Mouse (Mus musculus) embryonic stem cell, embryonic (primary cell): ENCODE data around the gene Mical3.

Experiments
- CTCF ChIA-PET, 4 experiments: fragments of 300-600 bp in 2 of 4; fragments of 350-600 bp in 2 of 4; sonication (Branson Sonifier 250); formaldehyde crosslinking; loops; one replicate each; lab custom pipeline; 2022; ENCODE audit warnings: inconsistent platforms in 2 of 4; lab: Charles Lee
- POLR2A ChIA-PET, 4 experiments: fragments of 300-600 bp in 2 of 4; fragments of 350-600 bp in 2 of 4; sonication (Branson Sonifier 250); formaldehyde crosslinking; loops; one replicate each; lab custom pipeline; 2022; ENCODE audit warnings: antibody characterized with exemption in 4 of 4, inconsistent platforms in 1 of 4; lab: Charles Lee

Gene Mical3

DNA sequence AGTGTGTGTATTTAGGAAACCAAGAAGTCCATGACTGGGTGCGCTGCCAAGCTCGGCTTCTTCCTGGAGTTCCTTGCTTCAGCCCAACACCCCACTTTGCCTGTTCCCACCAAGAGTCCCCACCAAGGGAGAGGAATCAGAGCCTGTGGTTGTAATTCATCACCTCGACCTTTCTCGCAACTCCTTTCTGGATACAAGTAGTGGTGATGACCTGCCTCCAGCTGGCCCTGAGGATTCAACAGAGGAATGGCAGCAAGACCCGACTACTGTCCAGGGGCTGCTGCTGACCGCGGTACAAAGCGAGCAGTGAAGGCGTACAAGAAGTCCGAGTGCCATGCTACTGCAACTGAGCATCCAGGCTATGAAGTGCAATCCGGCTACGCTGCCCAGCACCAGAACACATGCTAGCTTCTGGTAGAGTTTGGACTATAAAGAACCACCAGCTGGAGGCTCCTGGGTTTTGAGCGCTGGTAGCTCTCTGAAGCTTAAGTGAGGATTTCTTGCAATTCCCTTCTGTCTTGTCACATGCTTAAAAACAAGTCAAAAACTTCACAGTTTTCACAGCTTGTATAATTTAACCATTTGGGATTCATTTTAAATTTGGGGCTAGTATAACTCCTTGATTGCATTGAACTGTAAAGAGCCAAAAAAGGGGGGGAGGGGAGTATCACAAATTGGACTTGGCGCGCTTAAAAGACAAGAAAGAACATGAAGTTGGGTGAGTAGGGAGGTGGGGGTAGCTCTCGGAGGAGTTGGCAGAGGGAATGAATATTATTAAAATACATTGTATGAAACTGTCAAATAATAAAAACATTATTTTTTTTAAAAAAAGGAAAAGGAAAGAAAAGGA is 23.9 kb upstream of the Mical3 start:
- CTCF ChIA-PET, result interaction anchor here in 1 of 4 experiments (1.3 kb wide), 1 partner anchor 38 kb away, joined by 3 read pairs; no protein-coding TSS in a partner anchor
- POLR2A ChIA-PET, result interaction anchor here in 3 of 4 experiments (0.5 to 1.3 kb wide), 4 partner anchors 8 to 238 kb away, joined by 3 to 7 read pairs (median 4); partner anchors contain the start of gene Bid (in 1 of the 3)

DNA sequence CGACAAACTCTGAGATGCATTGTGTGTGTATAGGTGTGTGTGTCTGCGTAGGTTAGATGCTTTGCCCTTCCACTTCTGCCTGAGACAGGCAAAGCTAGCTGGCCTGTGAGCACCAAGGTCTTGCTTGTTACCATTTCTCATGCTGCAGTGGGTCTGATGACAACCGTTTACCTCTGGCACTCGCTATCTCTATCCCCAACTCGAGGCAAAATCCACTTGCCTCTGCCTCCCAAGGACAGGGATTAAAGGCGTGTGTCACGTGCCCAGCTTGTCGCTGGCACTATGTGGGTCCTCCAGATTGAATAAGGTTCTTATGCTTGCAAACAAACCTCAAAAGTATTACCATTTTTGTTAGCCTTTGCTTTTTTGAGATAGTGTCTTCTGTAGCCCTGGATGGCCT is 22.4 kb upstream of the Mical3 start:
- POLR2A ChIA-PET, result interaction anchor here in 1 of 4 experiments (1.7 to 2.2 kb wide), 3 partner anchors 12 to 22 kb away, joined by 4 to 9 read pairs (median 6); partner anchors contain the start of gene Mical3
- CTCF ChIA-PET, result interaction anchor here in 1 of 4 experiments (0.7 kb wide), 1 partner anchor 153 kb away, joined by 3 read pairs; no protein-coding TSS in a partner anchor

DNA sequence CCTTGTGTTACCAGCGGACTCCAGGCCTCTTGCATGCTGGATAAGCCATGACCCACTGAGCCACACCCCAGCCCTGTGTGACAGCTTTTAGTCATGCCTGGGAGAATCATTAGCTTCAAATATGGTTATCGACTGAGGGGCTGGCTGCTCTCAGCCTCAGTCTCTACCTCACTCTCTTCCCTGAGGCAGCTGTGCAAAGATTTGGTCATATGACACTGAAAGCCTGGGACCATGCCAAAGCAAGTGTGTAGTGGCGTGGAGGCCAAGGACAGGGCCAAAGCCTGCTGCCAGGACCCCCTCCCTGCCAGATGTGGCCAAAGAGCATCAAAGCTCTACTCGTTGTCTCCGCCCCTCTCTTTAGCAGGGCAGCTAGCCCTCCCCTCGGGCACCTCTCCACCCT is 20.9 kb upstream of the Mical3 start:
- POLR2A ChIA-PET, result interaction anchor here in 3 of 4 experiments (0.7 to 2.2 kb wide), 7 partner anchors 10 to 22 kb away, joined by 3 to 9 read pairs (median 4); partner anchors contain the start of gene Mical3 (in 1 of the 3)
- CTCF ChIA-PET, result interaction anchor here in 3 of 4 experiments (0.8 to 1.7 kb wide), 4 partner anchors 10 to 16 kb away, joined by 3 read pairs; no protein-coding TSS in a partner anchor

DNA sequence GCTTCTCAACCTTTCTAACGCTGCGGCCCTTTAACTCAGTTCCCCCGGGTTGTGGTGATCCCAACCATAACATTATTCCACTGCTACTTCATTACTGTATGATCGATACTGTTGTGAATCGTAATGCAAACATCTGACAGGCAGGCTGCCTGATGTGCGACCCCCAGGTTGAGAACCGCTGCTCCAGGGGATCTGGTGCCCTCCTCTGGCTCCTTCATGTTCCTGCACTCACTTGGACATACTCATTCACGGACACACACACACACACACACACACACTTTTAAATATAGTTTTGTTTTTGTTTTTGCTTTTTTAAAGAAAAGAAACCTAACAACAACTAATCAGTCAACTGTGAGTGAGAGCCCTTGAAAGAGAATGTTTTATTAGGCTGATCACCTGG is 19.3 kb upstream of the Mical3 start:
- ChIA-PET CTCF (interaction anchor here in 3 of 4 experiments (0.6 to 1.5 kb wide), 5 partner anchors 9 to 360 kb away, joined by 3 to 7 read pairs (median 4); no protein-coding TSS in a partner anchor), POLR2A (interaction anchor here in 2 of 4 experiments (0.7 to 3.1 kb wide), 4 partner anchors 9 to 19 kb away, joined by 3 to 16 read pairs (median 4); no protein-coding TSS in a partner anchor)

DNA sequence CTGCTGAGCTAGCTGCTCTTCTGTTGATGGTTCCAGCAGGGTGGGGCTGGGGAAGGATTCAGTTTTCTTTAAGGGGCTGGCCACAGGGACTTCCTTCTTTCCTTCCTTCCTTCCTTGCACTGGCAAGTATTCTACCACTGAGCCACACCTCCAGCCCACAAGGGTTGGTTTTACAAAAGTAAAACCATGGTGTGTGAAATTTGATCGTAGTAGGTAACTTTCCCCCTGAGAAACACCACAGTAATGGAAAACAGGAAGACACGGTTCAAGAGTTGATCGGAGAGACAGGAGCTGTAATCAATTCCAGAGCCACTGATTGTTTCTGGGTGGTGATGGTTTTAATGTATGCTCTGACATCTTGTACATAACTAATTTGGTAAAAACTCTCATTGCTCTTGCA is 18.6 kb upstream of the Mical3 start:
- ChIA-PET POLR2A (interaction anchor here in 2 of 4 experiments (0.7 to 3.1 kb wide), 4 partner anchors 8 to 19 kb away, joined by 3 to 16 read pairs (median 4); no protein-coding TSS in a partner anchor), CTCF (interaction anchor here (0.6 to 1.5 kb wide), 7 partner anchors 8 to 611 kb away, joined by 3 to 7 read pairs (median 4); no protein-coding TSS in a partner anchor)

DNA sequence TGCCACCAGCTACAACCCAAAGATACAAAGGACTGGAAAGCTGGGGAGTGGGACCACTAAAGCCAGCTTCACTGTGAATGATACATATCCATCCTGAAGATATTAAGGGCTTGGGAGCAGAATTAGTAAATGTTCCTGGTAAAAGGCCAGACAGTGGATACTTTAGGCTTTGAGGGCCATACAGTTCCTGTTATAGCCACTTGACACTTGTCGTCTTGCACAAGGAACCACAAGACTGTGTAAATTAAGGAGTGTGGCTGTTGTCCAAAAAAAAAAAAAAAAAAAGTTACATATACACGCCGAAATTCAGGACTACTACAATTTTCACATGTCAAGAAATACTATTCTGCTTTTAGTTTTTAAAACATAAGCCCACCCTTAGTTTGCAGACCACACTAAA is 17.6 kb upstream of the Mical3 start:
- CTCF ChIA-PET, result interaction anchor here in 2 of 4 experiments (0.6 kb wide), 2 partner anchors 151 to 169 kb away, joined by 3 to 6 read pairs; no protein-coding TSS in a partner anchor

DNA sequence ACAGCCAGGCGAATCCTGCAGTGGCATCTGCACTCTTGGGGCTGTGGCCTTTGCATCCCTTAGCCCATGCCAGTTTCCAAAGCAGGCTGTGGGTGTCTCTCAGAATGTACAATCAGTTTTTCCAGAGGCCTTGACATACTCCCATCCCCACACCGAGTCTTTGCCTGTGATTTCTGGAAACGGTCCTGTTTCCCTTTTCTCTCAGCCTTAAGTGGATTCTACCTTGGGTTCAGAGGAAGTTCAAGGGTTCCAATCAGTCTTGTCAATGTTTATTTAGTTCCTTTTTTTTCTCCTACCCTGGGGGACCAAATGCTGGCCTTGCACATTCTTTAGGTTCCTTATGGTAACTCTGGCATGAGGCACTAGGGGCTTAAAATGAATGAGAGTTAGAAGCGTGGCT is 16.0 kb upstream of the Mical3 start:
- ChIA-PET POLR2A (interaction anchor here in 1 of 4 experiments (1.1 kb wide), 1 partner anchor 8 kb away, joined by 4 read pairs; no protein-coding TSS in a partner anchor), CTCF (interaction anchor here in 1 of 4 experiments (0.6 kb wide), 1 partner anchor 752 kb away, joined by 18 read pairs; no protein-coding TSS in a partner anchor)

More for the DNA sequence above, 17.6 kb upstream of the Mical3 start:
- POLR2A ChIA-PET, result interaction anchor here (0.6 to 3.1 kb wide), 8 partner anchors 7 to 602 kb away, joined by 3 to 16 read pairs (median 4); partner anchors contain the start of gene Pex26 (in 1 of the 4)

DNA sequence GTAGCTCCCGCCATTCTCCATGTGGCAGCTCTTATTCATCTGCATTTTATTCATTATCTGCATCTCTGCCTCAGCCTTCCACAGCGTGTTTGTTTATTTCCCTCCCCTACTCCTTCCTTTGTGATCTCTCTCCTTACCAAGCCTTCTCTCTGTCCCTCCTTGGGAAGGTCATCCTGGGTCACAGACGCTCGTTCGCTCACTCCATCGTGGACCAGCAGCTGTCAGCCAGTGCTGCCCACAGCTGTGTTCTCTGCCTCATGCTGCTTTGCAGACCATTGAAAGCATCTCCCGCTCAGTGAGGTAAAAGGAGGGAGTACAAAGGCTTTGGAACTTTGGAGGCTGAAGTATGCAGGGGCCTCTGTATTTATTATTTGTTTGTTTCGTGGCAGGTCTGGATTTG is 15.1 kb upstream of the Mical3 start:
- ChIA-PET CTCF (interaction anchor here in 1 of 4 experiments (1.3 kb wide), 1 partner anchor 15 kb away, joined by 5 read pairs; the partner anchor contains the start of gene Mical3), POLR2A (interaction anchor here in 2 of 4 experiments (1.0 to 1.2 kb wide), 4 partner anchors 9 to 22 kb away, joined by 3 to 4 read pairs (median 4); partner anchors contain the start of gene Mical3 (in 1 of the 2))

DNA sequence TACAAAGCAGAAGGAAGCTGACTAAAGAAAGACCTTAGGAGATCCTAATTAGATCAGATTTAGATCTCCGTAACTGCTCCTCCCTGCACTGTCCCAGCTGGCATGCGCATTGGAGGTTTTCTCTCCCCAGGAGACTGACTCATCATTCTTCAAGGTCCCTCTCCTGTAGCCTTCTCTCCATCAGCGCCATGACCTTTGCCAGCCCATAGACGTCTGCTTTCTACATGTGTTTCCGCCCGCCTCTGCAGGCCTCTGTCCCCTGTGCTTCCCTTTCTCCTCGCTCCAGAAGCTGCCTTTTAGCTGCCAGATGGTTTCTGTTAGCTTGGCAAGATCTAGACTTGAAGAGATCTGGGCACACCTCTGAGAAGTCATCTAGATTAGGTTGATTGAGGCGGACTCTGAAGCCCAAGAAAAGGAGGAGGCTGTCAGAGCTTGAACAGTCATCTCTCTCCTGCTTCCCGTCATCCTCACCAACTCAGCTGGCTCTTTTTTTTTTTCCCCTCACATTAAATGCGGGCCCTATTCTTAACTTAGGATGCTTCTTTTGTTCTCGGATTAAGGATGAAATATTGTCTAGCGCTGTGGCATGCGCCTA is 14.3 kb upstream of the Mical3 start:
- POLR2A ChIA-PET, result interaction anchor here in 2 of 4 experiments (0.6 to 1.2 kb wide), 5 partner anchors 9 to 1645 kb away, joined by 3 to 4 read pairs (median 3); partner anchors contain the start of gene Mical3 (in 1 of the 2)
- CTCF ChIA-PET, result interaction anchor here in 1 of 4 experiments (0.6 to 1.3 kb wide), 3 partner anchors 15 to 230 kb away, joined by 3 to 5 read pairs (median 3); partner anchors contain the start of gene Mical3

DNA sequence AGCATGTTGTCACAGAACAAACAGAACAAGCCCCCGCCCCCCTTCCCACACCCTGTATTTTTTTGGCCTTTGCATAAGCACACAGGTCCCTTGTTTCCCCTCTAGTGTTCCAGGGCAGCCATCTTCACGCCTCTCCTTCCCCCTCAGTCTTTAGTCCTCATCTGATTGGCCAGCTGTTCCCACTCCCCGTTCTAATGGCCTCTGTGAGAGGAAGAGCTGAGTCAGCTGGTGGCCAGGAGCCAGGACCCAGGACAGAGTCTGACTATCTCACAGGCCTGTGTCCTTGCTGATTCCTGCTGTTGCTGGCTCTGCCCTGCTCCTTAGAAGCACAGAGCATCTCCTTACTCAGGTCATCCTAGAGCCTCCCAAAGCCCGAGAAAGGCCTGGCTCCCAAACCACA is 13.3 kb upstream of the Mical3 start:
- POLR2A ChIA-PET, result interaction anchor here in 1 of 4 experiments (0.9 to 1.3 kb wide), 2 partner anchors 18 to 23 kb away, joined by 3 read pairs; no protein-coding TSS in a partner anchor
- CTCF ChIA-PET, result interaction anchor here in 1 of 4 experiments (0.6 to 1.1 kb wide), 3 partner anchors 14 to 40 kb away, joined by 3 read pairs; partner anchors contain the start of genes Mical3 and Pex26

DNA sequence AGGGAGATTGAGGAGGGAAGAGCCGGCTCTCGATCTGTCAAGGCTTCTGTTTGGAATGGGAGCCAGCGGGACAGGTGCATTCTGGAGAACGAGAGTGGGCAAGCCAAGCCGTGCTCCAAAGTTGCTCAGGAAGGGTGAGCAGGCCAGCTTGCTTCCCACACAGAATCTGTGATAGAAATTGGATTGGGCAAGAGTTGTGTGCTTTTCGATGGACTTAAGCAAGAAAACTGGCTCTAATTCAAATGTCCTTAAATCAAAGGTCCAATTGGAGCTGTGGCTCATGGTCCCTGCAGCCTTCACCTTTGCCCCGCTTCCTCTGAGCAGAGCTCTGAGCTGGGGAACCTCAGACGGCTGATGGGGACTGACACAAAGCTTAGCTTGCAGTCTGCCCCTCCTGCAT is 12.6 kb upstream of the Mical3 start:
- POLR2A ChIA-PET, result interaction anchor here in 2 of 4 experiments (0.7 to 2.2 kb wide), 7 partner anchors 13 to 252 kb away, joined by 3 to 7 read pairs (median 3); partner anchors contain the start of gene Mical3 (in 2 of the 2)
- CTCF ChIA-PET, result interaction anchor here in 1 of 4 experiments (1.1 kb wide), 2 partner anchors 13 to 40 kb away, joined by 3 read pairs; partner anchors contain the start of genes Mical3 and Pex26

DNA sequence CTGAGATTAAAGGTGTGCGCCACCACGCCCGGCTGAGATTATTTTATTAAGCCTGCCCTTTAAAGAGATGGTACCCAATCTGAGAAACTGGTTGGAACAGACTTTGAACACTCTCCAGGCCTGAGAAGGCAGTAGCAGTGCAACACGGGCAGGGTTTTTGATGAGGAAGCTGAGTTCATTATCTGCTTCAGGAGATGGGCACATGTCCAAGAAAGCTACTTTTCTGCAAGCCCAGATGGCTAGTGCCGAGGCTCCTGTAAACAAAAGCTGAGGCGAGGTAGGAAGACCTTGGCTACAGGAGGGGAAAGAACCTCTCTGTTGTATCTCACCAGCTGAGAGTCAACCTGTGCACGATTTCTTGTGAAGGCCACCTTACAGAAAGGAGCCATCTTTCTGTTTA is 11.5 kb upstream of the Mical3 start:
- CTCF ChIA-PET, result interaction anchor here in 2 of 4 experiments (0.7 to 1.6 kb wide), 5 partner anchors 7 to 163 kb away, joined by 3 to 6 read pairs (median 3); partner anchors contain the start of gene Mical3 (in 1 of the 2)
- POLR2A ChIA-PET, result interaction anchor here in 2 of 4 experiments (1.0 to 3.0 kb wide), 12 partner anchors 8 to 250 kb away, joined by 3 to 16 read pairs (median 4); partner anchors contain the start of gene Mical3 (in 2 of the 2)

DNA sequence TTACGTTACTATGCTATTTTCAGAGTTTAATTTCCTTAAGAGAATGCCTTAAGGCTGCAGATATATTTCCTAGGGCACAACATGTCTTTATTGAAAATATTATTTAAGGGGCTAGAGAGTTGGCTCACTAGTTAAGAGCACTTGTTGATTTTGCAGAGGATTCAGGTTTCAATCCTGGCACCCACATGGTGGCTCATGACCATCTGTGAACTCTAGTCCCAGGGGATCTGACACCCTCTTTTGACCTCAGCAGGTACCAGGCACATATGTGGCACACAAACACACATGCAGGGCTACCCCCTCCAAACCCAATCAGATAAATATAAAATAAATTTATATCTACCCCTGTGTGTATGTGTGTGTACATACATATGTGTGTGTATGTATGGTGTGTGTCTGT is 8.5 kb upstream of the Mical3 start:
- POLR2A ChIA-PET, result interaction anchor here in 2 of 4 experiments (0.7 to 1.6 kb wide), 3 partner anchors 9 to 219 kb away, joined by 3 to 4 read pairs (median 4); no protein-coding TSS in a partner anchor
- CTCF ChIA-PET, result interaction anchor here in 3 of 4 experiments (0.5 to 4.3 kb wide), 7 partner anchors 9 to 135 kb away, joined by 3 to 29 read pairs (median 3); partner anchors contain the start of gene Mical3 (in 2 of the 3)

DNA sequence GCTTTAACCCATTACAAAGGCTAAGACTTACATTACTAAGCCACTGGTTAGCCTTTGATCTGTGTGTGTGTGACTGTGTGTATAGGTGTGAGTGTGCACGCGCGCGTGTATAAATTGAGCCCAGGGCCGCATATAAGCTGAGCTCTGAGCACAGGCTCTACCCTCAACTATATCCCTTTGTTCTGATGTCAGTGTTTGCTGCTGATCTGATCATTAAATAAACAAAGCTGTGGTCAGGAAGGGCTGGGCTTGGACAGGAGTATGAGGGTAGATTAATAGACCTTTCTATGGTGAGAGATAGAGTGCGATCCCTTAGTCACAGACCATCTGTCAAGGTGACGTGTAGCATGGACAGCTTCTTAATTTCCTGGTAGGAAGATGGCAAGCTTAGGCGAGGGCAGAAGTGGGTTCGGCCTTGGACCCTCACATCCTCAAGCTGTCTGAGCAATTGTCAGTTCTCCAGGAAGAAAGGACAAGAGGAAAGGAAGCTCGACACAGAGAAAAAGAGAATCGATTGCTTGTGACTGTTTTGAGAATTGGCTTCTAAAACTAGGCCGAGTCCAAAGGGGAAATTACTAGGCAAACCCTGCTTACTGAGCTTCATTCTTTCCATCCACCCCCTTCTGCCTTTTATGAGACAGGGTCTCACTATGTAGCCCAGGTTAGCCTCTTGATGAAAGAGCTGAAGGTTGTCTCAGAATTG is 7.7 kb upstream of the Mical3 start:
- POLR2A ChIA-PET, result interaction anchor here in 2 of 4 experiments (0.6 to 2.0 kb wide), 6 partner anchors 8 to 218 kb away, joined by 3 to 5 read pairs (median 4); no protein-coding TSS in a partner anchor
- CTCF ChIA-PET, result interaction anchor here (0.6 to 4.3 kb wide), 7 partner anchors 8 to 644 kb away, joined by 3 to 29 read pairs (median 5); partner anchors contain the start of gene Mical3 (in 2 of the 4)

DNA sequence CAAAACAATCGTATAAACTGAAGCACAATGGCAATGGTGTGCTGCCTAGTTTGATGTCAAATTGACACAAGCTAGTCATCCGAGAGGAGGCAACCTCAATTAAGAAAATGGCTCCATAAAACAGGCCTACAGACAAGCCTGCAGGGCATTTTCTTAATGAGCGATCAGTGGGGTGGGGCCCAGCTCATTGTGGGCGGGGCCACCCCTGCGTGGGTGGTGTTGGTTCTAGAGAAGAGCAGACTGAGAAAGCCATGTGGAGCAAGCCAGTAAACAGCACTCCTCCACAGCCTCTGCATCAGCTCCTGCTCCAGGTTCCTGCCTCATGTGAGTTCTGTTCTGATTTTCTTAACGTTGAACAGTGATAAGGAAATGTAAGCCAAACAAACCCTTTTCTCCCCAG is 6.4 kb upstream of the Mical3 start:
- CTCF ChIA-PET, result interaction anchor here in 2 of 4 experiments (0.6 to 1.0 kb wide), 5 partner anchors 14 to 1366 kb away, joined by 3 read pairs; no protein-coding TSS in a partner anchor
- POLR2A ChIA-PET, result interaction anchor here in 2 of 4 experiments (0.8 to 3.2 kb wide), 12 partner anchors 10 to 231 kb away, joined by 3 to 10 read pairs (median 3); no protein-coding TSS in a partner anchor

DNA sequence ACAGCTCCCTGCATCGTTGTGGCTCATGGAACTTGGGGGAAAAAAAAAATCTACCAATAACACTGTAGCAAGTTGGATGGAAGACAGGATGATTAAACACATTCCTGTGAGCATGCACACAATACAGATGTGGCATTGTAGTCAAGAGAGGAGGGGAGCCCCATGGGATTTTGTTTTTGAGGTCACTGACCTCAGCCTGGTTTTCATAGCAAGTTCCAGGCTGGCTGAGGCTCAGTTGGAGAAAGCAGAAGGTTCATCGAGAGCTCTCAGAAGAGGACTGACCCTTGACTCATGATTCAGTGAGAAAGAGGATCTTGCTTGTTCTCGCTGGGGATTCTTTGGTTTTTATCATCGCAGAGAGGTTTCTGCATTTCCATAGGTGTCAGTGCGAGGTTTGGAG is 4.1 kb upstream of the Mical3 start:
- POLR2A ChIA-PET, result interaction anchor here in 2 of 4 experiments (1.0 to 3.2 kb wide), 5 partner anchors 24 to 113 kb away, joined by 3 to 8 read pairs (median 4); no protein-coding TSS in a partner anchor

More for the DNA sequence above, 4.1 kb upstream of the Mical3 start:
- CTCF ChIA-PET, result no interaction called here
